Comparison of ENCODE assay signal across 11 mouse cellular contexts in the genomic region with DNA sequence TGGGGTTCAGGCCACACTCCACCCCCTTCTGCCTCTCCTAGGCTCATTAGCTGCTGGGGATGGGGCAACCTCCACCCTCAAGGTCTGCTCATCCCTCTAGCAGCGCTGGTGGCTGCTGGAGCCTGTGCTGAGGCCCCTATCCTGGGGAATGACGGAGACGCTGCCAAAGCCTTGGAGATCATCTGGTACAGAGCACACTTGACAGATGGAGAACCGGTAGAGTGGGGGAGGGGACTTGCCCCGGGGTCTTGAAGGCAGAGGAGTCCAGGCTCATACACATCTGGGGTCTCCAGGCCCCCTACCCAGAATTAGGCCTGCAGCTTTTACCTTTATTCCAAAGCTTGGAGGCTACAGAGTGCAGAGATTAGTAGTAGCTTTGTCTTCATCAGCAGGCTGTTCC. TPM values are rescaled to one million over a fixed set of nuclear protein-coding genes. Genes with fewer than 3 reads are reported as not detected.
DNase-seq lines count a peak whose midpoint lies in the region; ATAC-seq lines count a peak whose summit lies in the region.
"Had no signal": no experiment of that assay in that cellular context is flagged by ENCODE, and none has a peak within 500 bp of the region (broad histone marks: within the 10 kb centered on the region; RNA-seq: fewer than 3 reads in every experiment).

No protein-coding gene starts in this region.

- DNase-seq in limb, embryonic 10.5 days (ENCODE audit: low spot score) = no peak
- no peak for DNase-seq in midbrain, embryonic 11.5 days (ENCODE audit: low spot score, missing footprints)
- peak; percentile 55 for DNase-seq in retina, postnatal 1 day
- no peak for DNase-seq in left cerebral cortex, adult 11 months (ENCODE audit: low spot score)
- DNase-seq in lung, postnatal 10 days = no peak
- DNase-seq in gastrocnemius, postnatal 4 days (ENCODE audit: low spot score in 2 of 2) = no peak
- DNase-seq: liver, postnatal 0 days had no signal

- H3K4me2 ChIP-seq in limb, embryonic 13.5 days (replicated peaks) = 0 out of 2 replicates have a peak overlapping the region, but pooled peaks have one; percentile 1
- H3K4me2 ChIP-seq in forebrain, embryonic 13.5 days = peak overlapping the region; percentile 7; the same call in 1 of the 2 replicates
- H3K4me2 ChIP-seq in midbrain, embryonic 11.5 days = no peak overlapping the region
- H3K4me2 ChIP-seq: heart, embryonic 13.5 days; intestine, embryonic 15.5 days had no signal

- no peak overlapping the region for H3K27ac ChIP-seq in limb, embryonic 13.5 days
- no peak overlapping the region for H3K27ac ChIP-seq in limb, embryonic 10.5 days
- H3K27ac ChIP-seq in forebrain, embryonic 13.5 days = no peak overlapping the region
- peak overlapping the region; percentile 22; the same call in 1 of the 2 replicates for H3K27ac ChIP-seq in midbrain, embryonic 11.5 days (ENCODE audit: low read depth, low read length)
- H3K27ac ChIP-seq: heart, embryonic 13.5 days; intestine, embryonic 15.5 days had no signal

- H3K9me3 ChIP-seq in limb, embryonic 13.5 days = no peaks in the 10 kb centered on the region
- H3K9me3 ChIP-seq in limb, embryonic 10.5 days (replicated peaks) = no peaks in the 10 kb centered on the region
- H3K9me3 ChIP-seq in forebrain, embryonic 13.5 days (replicated peaks) = no peaks in the 10 kb centered on the region
- H3K9me3 ChIP-seq in midbrain, embryonic 11.5 days (ENCODE audit: control insufficient read depth, low read length) = no peaks in the 10 kb centered on the region
- H3K9me3 ChIP-seq: heart, embryonic 13.5 days; intestine, embryonic 15.5 days had no signal

- H3K9ac ChIP-seq in limb, embryonic 13.5 days = peak overlapping the region; percentile 31; the same call in 1 of the 2 replicates
- H3K9ac ChIP-seq in forebrain, embryonic 13.5 days = no peak overlapping the region
- H3K9ac ChIP-seq in midbrain, embryonic 11.5 days (ENCODE audit: low read length) = no peak overlapping the region
- H3K9ac ChIP-seq: heart, embryonic 13.5 days; intestine, embryonic 15.5 days; liver, postnatal 0 days had no signal

- 49% methylated on average over 5 of the region's 5 CpGs for WGBS in limb, embryonic 13.5 days
- WGBS in limb, embryonic 10.5 days = 46% methylated on average over 5 of the region's 5 CpGs
- 49% methylated on average over 5 of the region's 5 CpGs for WGBS in forebrain, embryonic 13.5 days
- WGBS in midbrain, embryonic 11.5 days = 54% methylated on average over 5 of the region's 5 CpGs

- no peak for ATAC-seq in limb, embryonic 13.5 days (ENCODE audit: low FRiP score, low read depth)
- ATAC-seq in forebrain, embryonic 13.5 days = no peak
- no peak for ATAC-seq in midbrain, embryonic 11.5 days (ENCODE audit: low FRiP score)
- ATAC-seq: intestine, embryonic 15.5 days; liver, postnatal 0 days had no signal

- H3K27me3 ChIP-seq in limb, embryonic 13.5 days = no peaks in the 10 kb centered on the region
- H3K27me3 ChIP-seq in limb, embryonic 10.5 days (ENCODE audit: low read depth, poor library complexity, severe bottlenecking) = peaks cover 9% of the 10 kb centered on the region; the same call in 1 of the 2 replicates
- H3K27me3 ChIP-seq in forebrain, embryonic 13.5 days = peaks cover 9% of the 10 kb centered on the region; the same call in 1 of the 2 replicates
- no peaks in the 10 kb centered on the region for H3K27me3 ChIP-seq in midbrain, embryonic 11.5 days (ENCODE audit: control insufficient read depth, insufficient read depth, low read length)
- H3K27me3 ChIP-seq: intestine, embryonic 15.5 days had no signal

- peaks cover 47% of the 10 kb centered on the region for H3K4me1 ChIP-seq in limb, embryonic 13.5 days
- H3K4me1 ChIP-seq in limb, embryonic 10.5 days = peaks cover 64% of the 10 kb centered on the region
- peaks cover 50% of the 10 kb centered on the region for H3K4me1 ChIP-seq in forebrain, embryonic 13.5 days
- peaks cover 10% of the 10 kb centered on the region for H3K4me1 ChIP-seq in midbrain, embryonic 11.5 days (ENCODE audit: control insufficient read depth, insufficient read depth, low read length)

- no peak overlapping the region for H3K4me3 ChIP-seq in limb, embryonic 13.5 days
- H3K4me3 ChIP-seq in limb, embryonic 10.5 days = no peak overlapping the region
- H3K4me3 ChIP-seq in forebrain, embryonic 13.5 days = no peak overlapping the region
- no peak overlapping the region for H3K4me3 ChIP-seq in midbrain, embryonic 11.5 days (ENCODE audit: low read depth, low read length)
- H3K4me3 ChIP-seq: heart, embryonic 13.5 days; intestine, embryonic 15.5 days had no signal

- H3K36me3 ChIP-seq in limb, embryonic 13.5 days = peaks cover 5% of the 10 kb centered on the region; the same call in 1 of the 2 replicates
- peaks cover 17% of the 10 kb centered on the region for H3K36me3 ChIP-seq in limb, embryonic 10.5 days
- H3K36me3 ChIP-seq in forebrain, embryonic 13.5 days (ENCODE audit: poor library complexity, severe bottlenecking) = no peaks in the 10 kb centered on the region
- H3K36me3 ChIP-seq in midbrain, embryonic 11.5 days (ENCODE audit: control insufficient read depth, insufficient read depth, low read length) = no peaks in the 10 kb centered on the region
- H3K36me3 ChIP-seq: intestine, embryonic 15.5 days had no signal

RNA-seq across cellular contexts. Expression of gene Trim62, which starts 3.2 kb away (rescaled TPM):
- polyA plus RNA-seq in limb, embryonic 13.5 days (2015; fragmentation: Nextera tagmentation; extraction: Ambion mirVana) = 6.7 and 7.6 TPM in 2 replicates
- polyA plus RNA-seq in limb, embryonic 10.5 days (2016; fragmentation: Nextera tagmentation; extraction: Ambion mirVana) = 6.4 and 8.2 TPM in 2 replicates
- 6.7 and 7.6 TPM in 2 replicates for polyA plus RNA-seq in forebrain, embryonic 13.5 days (2015; fragmentation: Nextera tagmentation; extraction: Ambion mirVana)
- 8.3 and 10.3 TPM in 2 replicates for polyA plus RNA-seq in midbrain, embryonic 11.5 days (2014; fragmentation: Nextera tagmentation; extraction: Ambion mirVana)
- 1 to 10 TPM; 3.2 to 3.7 TPM for total RNA-seq in gastrocnemius, postnatal 4 days (2021)
